1 mouse cellular context compared by ENCODE assay signal in the genomic region with DNA sequence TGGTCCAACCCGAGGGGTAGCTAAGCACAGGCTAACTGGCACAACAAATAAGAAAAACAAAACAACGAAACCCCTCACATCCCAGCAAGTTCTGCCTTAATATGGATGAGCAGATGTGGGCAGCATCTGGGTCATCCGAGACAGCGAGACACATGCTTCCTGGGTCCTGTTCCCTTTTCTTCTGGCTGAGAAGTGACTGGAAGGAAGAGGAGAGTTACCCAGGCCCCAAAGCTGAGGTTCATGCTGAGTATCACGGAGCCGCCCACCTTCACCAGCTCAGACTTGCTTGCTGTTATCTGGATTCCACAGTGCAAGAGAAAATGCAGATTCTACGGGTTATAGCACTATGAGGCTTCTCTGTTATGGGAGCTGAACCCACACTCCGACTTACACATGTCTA.
A peak's percentile ranks its signal among the peaks of the same experiment; 100 is the strongest.
TF ChIP-seq lines count a peak whose summit lies in the region.

No protein-coding gene starts in this region.

TF ChIP-seq in MEL, 35 proteins besides CTCF, POLR2A, EP300 and RAD21:
- TF ChIP-seq ELF1 (IDR thresholded peaks at IDR 0.05; ENCODE audit: low read depth, low read length) (no peak), ZC3H11A (IDR thresholded peaks at IDR 0.05; ENCODE audit: low read depth, low read length) (no peak), CHD2 (IDR thresholded peaks at IDR 0.05; ENCODE audit: low read length) (no peak), TAL1 (IDR thresholded peaks at IDR 0.05; ENCODE audit: low read length) (0 out of 2 replicates have a peak, but pooled peaks have one; percentile 14), E2F4 (IDR thresholded peaks at IDR 0.05; ENCODE audit: borderline replicate concordance, low read depth, low read length) (no peak), UBTF (IDR thresholded peaks at IDR 0.05; ENCODE audit: borderline replicate concordance, insufficient read depth, low read depth, low read length) (no peak)
